Mouse (Mus musculus) adrenal gland, adult 2 months (tissue): ENCODE results near the gene Ssh2. TPM values are rescaled to one million over a fixed set of nuclear protein-coding genes. Genes with fewer than 3 reads are reported as not detected.
A peak's percentile ranks its signal among the peaks of the same experiment; 100 is the strongest.

Experiments used
- DNase-seq: peaks from one replicate; pipeline ENCODE4 v3.0.0; 2021
- polyA plus RNA-seq: library from polyadenylated mRNA; depleted of rRNA; stranded (reverse); fragments of >200 nt; gene quantifications from 2 replicates; pipeline ENCODE4 v1.2.3, GENCODE M21; 2012
- total RNA-seq, 2 experiments: library from RNA; stranded (reverse); gene quantifications; 2 replicates each; pipeline ENCODE4 v1.2.3; 2021

The Ssh2 gene
- total and polyA plus RNA-seq, 3 experiments, result 4.1 to 18.9 (median 18.3) TPM

DNA sequence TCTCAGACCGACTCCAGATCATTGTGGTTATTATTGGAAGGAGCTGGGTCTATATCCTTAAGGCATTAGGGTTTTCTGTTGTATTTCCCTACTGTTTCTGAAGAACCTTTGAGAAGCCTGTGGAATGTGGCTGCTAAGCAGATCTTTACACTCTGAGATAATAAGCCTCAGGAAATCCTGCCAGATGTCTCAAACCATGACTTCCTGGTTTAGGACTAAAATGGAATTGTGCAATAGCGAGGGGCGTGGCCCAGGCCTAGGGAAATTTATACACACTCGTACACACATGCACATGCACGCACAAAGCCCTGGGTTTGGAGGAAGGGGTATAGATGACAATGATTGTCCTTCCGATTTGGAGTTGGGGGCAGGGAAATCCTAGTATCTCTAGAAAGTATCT, 193.8 kb downstream of the Ssh2 start:
- DNase-seq, result peak; percentile 61

DNA sequence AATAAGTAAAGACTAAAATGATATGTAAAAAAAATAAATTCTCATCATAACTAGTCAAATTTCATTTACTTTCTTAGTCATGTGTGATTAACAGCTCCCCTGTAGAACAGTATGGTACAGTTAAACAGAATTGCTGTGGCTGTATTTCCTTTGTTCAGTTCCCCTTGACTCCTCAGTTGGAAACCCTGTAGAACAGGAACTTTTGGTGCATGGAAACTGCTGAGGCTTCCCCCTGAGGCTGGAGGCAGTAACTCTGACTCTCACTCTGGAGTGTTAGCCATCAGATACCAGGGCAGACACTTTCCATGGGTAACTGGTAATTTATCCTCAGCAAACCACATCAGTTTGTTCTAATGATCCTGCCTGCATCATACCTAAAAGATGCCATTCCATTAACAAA, 195.2 kb downstream of the Ssh2 start:
- DNase-seq, result no peak

DNA sequence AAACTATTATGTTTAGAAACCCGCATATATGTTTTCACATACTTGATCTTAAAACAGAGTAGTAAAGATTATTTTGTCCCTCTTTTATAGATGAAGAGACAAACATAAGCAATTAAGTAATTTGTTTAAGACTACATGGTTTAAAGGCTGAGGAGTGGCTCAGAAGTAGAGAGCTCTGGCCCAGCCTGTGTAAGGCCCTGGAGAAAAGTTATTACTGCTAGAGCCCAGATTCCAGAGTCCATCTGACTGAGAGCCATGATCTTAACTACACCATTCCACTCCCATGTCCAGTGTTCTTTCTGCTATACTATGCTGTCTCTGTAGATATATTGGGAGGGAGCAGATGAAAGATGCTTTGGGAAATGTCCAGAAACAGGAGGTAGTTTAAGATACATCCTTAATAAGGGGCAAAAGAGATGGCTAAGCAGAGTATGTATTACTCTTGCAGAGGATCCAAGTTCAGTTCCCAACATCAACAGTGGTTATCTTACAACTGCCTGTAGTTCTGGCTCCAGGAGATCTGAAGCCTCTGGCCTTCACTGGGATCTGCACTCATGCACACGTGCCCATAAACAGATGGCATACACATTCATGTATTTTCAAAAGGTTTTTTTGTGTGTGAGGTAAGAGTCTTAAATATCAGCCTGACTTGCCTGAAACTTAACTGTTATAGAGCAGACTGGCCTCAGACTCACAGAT, 198.2 kb downstream of the Ssh2 start:
- no peak for DNase-seq

DNA sequence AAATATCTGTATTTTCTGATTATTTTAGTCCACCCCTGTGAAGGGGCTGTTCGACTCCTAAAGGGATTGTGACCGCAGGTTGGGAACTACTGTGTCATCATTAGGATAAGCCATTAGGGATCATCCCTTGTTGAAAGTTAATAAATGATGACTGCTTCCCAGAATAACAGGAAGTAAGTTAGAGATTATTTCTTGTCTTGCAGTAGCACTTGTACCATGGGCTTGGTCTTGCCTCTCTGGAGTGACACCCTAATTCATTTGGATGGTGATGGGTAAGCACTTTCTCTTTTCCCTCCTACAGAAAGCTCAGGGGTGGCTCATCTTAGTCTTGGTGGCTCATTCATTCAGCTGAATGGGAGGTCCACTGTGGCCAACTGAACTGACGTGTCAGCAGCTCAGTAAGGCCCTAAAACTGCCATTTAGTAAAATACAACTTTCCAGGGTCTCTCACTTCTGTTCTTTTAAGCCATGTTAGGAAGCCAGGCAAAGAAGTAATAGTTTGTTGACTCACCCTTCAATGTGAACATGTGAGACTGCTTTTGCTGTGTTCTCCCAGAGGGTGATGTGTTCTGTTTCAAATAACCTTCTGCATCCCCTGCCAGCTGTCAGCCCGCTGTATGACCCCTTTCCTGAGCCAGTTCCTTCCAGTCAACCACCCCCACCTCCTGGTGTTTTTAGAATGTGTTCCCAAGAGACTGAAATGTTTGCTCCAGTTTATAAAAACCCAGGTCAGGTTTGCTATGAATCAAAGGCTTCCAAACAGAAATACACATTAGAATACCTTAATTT, 200.3 kb downstream of the Ssh2 start:
- peak; percentile 10 for DNase-seq

DNA sequence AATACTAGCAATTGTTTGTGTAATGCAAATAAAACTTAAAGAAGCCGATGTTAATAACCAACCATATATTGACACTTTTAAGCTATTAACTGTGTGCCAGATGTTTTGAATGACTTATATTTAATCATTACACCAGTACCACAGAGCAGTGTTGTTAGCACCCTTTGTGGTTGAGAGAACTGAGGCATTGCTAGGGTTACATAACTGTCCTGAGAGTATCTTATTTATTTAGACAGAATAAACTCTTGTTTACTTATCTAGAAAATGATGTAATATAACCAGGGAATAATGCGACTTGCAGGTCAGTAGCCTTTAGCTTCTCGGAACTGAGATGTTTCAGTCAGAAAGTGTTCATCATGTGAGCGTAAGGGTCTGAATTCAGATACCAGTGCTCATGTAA, 201.9 kb downstream of the Ssh2 start:
- no peak for DNase-seq

DNA sequence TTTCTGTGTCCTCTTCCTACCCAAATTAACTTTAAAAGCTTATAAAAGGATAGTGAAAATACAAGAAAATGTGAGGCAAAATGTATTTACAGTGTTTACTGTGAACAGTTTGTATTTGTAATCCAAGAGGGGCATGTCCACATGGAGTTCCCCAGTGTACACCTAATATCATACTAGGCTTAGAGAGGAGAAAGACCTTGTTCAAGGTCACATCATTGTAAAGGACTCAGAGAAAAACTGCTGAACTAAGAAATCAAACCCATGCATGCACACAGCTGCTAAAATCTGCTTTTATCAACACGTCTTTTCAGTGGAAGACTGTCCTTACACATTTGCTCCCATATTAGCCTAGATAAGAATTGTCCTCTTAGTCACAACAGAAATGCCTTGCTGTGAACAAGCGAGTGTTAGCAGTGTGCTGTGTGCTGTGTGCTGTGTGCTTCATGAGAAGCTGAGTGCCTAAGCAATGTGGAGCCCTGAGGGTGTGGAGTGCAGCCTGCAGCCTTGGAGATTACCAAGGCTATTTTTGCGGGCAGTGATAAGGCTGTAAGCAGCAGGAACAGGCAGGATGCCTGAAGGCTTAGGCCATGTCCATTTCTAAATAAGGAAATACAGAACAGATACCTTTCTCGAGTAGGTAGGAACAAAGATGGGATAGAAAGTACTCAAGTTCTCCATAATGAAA, 207.2 kb downstream of the Ssh2 start:
- peak; percentile 39 for DNase-seq

DNA sequence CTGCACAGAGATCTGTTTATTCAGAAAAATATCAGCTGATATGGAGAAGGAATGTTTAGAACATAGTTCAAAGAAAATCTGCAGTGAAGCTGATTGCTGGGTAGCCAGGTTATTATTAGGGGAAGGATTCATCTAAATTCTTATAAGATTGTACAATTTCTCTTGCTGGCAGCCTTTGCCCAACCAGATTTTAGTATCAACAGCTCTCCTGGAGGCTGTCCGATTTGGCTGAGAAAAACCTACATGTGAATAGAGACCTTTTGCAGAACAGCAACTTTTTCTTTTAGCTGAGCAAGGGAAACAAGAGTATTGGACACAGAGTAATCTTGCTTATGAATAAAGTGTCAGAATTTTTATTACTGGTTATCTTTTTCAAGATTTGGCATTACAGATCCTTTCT, 212.4 kb downstream of the Ssh2 start:
- DNase-seq, result no peak

DNA sequence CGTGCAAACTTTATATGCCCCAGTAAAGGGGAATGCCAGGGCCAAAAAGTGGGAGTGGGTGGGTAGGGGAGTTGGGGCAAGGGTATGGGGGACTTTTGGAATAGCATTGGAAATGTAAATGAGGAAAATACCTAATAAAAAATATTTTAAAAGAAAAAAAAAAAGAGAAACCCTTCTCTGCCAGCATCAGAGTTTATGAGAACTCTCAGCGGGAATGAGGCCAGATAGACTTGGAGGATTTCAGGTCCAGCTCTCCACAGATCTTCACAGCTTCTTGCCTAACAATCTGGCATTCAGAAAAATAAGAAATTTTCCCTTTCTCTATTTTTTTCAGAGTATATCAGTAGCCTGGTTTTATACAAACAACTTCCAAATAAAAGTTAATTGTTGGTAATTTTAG, 220.9 kb downstream of the Ssh2 start:
- no peak for DNase-seq

DNA sequence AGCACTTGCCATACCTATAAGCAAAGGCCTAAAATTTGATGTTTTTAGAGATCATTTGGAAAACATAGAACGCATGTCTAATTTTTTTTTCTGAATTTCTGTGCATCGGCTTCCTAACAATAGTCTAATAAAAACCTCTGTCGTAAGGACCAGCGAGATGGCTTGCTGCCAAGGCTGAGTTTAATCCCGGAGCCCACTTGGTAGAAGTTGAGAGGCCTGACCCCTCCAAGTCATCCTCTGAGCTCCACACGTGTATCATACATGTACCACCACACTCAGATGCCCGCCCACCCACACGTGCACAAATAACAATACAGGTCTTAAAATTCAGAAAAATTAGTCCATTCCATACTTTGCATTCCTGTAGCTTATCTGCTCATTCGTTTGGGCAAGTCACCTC, 224.0 kb downstream of the Ssh2 start:
- no peak for DNase-seq

DNA sequence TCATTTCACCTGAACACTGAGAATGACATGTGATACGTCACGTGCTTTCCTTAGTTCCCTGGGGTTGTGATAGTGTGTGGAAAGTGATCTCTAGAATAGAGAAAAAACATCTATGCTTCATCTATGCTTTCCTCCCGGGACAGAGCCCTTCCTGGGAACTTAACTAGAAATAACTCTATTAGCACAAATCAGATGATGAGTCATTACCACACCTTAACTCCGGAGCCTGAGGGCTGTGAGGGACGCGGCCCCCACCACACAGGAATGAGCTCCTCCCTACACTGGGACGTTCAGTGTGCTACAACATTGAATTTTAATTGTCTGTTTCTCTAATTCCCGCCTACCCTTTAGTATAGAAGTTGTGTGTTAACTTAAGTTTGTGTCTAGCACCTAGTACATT, 224.9 kb downstream of the Ssh2 start:
- no peak for DNase-seq

DNA sequence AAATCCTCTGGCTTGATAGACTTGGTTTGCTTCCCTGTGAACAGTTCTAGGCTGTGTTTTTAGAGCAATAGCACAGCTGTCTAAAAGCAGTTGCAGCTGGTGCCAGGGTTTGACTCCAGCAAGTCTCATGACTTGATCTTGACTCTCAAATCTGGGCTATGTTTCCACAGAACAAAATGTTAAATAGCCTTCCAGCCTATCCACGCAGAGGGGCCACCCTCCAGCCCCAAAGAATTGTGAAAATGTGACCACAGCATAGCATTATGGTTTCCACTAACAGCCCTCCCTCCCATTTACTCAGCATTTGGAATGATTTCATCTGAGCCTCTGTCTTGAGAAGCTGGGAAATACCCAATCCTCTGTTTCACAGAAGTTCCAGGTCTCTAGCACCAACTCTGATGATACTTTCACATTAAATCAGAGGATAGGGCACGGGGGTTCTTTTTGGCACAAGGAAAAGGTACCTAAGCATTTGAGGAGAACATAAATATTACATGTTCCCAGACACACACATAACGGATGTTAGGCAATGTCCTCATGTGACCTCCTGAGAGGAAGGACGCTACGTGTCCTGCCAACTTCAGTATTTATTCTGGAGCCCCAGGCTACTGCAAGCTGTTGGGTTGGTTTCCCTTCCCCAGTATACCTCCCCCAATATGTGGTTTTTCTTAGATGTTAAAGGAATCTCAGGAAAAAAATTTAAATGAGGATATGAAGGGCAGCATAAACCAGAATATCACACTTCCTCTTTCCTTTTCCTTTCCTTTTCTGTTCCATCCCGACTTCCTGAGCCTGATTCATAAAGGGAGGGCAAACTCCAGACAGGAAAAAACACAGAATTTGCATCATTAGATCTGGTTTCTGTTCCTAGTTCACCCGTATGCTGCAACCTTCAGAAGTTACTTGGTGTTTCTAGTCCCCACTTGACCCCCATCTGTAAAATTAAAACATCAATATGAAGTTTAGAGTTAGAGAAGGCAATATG, 226.4 kb downstream of the Ssh2 start:
- DNase-seq, result peak; percentile 44

DNA sequence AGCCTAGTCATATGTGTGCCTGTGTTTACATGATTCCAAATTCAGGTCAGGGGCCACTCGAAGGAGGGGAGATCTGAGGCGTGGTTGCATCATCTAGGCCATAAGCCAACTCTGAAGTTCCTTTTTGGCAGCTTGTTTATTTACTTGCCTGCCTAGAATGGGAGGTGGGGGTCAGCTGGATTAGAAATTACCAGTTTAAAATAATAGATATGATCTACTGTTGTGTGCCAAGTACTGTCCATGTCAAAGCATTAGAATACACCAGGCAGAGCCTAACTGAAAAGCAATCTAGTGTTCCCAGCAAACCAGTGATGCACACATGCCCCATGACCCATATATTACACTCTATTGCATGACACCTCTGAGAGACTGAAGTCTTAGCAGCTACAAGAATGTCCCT, 228.9 kb downstream of the Ssh2 start:
- DNase-seq, result peak; percentile 58

DNA sequence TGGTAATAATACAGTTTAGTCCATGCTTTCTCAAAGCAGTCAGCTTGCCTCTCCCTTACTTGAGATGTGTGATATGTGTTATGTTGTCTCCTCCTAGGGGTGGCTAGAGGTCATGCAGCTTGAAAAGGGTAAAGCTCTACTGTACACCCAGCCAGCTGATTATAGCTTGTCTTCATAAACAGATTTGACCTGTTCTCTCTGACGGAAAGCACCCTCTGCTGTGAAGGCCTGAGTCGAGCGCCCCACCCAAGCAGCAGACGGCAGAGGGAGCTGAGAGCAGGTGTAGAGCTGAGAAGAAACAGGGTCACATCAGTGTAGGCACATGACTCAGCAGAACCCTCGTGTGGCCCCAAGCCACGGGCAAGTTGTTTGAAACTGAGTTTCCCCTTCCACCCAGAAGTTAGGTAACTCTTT, 230.5 kb downstream of the Ssh2 start:
- peak; percentile 65 for DNase-seq

DNA sequence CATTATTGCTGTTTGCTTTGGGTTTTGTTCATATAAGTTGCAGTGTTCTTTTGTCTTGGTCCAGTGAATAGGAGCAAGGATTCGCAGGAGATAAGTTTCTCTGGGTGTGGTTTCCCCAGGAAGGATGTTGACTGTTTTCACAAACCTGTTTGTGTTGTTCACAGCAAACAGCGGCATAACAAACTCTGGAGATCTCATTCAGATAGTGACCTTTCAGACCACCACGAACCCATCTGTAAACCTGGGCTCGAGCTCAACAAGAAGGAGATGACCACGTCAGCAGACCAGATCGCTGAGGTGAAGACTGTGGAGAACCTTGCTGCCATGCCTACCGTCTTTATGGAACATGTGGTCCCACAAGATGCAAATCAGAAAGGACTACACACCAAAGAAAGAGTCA, 233.1 kb downstream of the Ssh2 start:
- no peak for DNase-seq

DNA sequence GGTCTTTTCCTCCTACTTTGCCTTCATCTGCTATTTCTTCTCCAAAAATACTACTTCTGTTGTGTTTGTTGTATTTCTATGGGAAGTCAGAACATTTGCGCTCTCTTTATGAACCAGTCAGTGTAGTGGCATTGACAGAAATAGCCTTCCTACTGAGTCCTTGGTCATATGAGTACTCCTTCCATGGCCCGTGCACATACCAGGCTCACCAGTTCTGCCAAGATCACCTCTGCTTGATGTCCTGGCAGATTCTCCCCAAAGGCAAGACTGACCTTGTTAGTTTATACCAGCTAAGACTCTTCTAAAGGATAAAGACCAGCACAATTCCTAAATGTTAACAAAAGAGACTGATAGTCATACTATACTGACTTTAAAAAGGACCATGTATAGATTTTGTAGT, 235.6 kb downstream of the Ssh2 start:
- DNase-seq, result no peak

DNA sequence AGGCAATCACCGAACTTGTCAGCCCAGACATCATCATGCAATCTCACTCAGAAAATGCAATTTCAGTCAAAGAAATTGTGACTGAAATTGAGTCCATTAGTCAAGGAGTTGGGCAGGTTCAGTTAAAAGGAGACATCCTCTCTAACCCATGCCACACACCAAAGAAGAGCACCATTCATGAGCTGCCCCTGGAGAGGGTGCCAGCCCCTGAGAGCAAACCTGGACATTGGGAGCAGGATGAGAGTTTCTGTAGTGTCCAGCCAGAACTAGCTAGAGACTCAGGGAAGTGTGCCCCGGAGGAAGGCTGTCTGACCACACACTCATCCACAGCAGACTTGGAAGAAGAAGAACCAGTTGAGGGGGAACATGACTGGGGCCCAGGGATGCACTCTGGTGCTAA, 237.3 kb downstream of the Ssh2 start:
- DNase-seq, result no peak

DNA sequence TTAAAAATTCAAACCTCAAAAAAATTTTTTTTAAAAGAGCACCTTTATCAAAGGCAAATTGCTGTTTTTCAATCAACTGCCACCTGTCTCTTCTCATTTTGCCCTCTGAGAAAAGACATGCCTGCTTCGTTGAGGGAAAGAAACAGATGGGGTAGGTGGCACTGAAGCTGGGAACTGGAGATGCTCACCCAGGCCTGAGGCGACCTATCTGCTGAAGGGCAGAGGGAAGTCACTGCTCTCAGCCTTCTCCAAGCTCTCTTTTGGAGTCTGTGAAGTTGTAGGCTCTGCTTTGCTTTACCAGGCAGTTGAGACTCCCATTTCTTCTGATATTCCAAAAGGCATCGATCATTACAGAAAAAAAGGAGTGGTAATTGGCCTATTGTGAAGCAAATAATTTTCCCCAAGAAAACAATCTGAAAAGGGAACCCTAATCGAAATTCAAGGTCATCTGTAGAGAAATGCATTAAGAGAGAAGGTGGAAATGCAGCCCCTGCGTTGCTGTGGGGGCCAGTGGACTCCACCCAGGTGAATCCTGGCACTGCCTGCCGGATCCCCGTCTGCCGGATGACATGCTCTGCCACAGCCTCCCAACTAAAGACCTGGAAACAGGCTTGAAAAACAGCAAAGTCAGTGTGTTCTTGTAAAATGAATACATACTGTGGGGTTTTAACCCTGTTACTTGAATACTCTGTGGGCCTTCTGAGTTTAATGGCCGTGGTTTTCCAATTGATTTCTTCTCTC, 239.9 kb downstream of the Ssh2 start:
- no peak for DNase-seq

DNA sequence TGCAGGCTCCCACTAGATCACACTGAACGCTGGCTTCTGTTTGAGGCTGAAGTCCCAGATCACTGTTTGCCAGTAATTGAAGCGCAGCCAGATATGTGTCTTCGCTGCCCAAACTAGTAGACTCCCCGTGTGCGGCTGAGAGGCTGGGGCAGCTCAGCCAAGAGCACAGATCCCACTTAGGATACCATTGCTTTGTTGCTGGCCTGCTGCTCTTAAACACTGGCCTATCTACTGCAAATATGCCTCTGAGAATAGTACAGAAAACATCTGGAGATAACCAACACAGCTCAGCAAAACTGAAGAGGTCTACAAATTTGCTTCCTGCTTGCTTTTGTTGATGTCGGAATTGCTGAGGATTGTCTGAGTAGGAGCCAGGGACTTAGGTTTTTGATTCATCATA, 240.8 kb downstream of the Ssh2 start:
- DNase-seq, result no peak

DNA sequence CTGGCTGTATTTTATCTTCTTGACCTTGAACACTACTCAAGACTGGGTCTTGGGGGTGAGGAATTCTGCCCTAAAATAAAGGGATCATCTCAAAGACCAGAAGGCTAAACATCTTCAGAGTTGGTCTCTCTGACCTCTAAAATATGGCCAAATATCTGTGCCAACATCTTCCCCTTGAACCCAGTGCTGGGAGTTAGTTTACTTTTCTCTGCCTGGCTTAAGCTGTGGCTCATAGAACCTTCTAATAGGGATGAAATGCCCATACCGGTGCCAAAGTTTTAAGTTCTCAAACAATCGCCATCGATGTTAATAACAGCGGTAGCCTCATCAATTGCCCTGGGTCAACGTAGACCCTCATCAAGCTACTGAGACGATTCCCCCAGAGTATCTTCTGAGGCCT, 245.8 kb downstream of the Ssh2 start:
- DNase-seq, result no peak

DNA sequence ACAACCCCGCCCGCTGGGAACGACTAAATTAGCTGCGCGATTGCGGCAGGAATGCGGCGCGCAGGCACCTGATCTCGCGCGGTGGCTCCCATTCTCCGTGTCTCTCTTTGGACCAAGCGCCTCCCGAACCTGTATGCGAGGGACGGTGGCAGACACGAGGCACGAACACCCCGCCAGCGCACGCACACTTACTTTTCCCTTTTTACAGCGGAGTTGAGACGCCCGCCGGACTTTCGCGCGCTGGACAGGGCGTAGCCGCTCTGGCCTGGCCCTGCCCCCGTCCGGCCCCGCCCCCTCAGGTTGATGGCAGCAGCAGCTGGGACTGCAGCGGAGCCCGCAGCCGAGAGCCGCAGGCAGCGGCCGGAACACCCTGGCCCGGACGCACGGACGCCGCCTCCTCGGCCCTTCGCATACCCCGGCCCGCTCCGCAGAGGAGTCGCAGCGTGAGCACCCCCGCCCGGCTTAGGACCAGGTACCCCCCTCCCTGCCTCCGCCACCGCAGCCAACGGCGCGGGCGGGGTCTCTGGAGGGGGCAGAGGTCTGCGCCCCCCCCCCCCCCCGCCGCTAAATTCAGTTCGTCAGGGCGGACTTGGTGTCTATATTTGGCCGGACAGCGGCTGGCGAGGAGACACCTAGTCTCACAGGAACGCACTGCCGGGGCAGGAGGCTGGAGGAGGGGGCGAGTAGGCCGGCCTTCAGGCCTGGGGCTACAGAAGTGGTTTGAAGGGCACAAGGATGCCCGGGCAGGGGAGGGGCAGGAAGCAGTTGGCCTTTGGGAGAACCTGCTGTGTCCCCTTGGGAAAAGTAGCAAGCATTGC, 246.4 kb downstream of the Ssh2 start, which contains the start of gene Coro6:
Coro6 (plus strand) TSS at position 129 of the 818 bp plus-strand sequence.
- DNase-seq, result peak; percentile 89
